Mouse (Mus musculus): ENCODE results near the gene Anapc11. TPM values are rescaled to one million over a fixed set of nuclear protein-coding genes. Genes with fewer than 3 reads are reported as not detected.
A peak's percentile ranks its signal among the peaks of the same experiment; 100 is the strongest.

The Anapc11 gene
- total RNA-seq, 2 experiments from 2014 or later, result 54.0 to 55.6 TPM

GRCm38 (mm10) chr11:120633520-120634343, 35.5 kb downstream of the Anapc11 start, which contains the start of gene Mafg:
TSS of gene Mafg (minus strand) at chr11:120633600.
- DNase-seq, result peak; percentile 93
- intact Hi-C loops (cut with DNase I; ENCODE audit: low total_unique reads), result no loop called here

- intact Hi-C loops (cut with DNase I; ENCODE audit: low total_unique reads), result no loop called here
- no peak for DNase-seq
These were observed 36.6 kb downstream of the Anapc11 start for GRCm38 (mm10) chr11:120634810-120635209.

- no peak for DNase-seq
- intact Hi-C loops (cut with DNase I; ENCODE audit: low total_unique reads), result no loop called here
These were observed 43.0 kb downstream of the Anapc11 start for GRCm38 (mm10) chr11:120641255-120641654.

- intact Hi-C loops (cut with DNase I; ENCODE audit: low total_unique reads), result no loop called here
- DNase-seq, result no peak
These were observed 43.6 kb downstream of the Anapc11 start for GRCm38 (mm10) chr11:120641869-120642268.

- intact Hi-C loops (cut with DNase I; ENCODE audit: low total_unique reads), result no loop called here
These were observed 44.8 kb downstream of the Anapc11 start for GRCm38 (mm10) chr11:120642939-120643600.

GRCm38 (mm10) chr11:120643601-120643987, 45.4 kb downstream of the Anapc11 start, which contains the start of gene Pycr1:
TSS of gene Pycr1 (minus strand) at chr11:120643769.
- DNase-seq, result peak; percentile 94
- intact Hi-C loops (cut with DNase I; ENCODE audit: low total_unique reads), result no loop called here

More at GRCm38 (mm10) chr11:120642939-120643600, 44.8 kb downstream of the Anapc11 start:
- no peak for DNase-seq

GRCm38 (mm10) chr11:120647047-120647830, 49.0 kb downstream of the Anapc11 start:
- DNase-seq, result no peak
- intact Hi-C loops (cut with DNase I; ENCODE audit: low total_unique reads), result no loop called here

- no peak for DNase-seq
- intact Hi-C loops (cut with DNase I; ENCODE audit: low total_unique reads), result no loop called here
These were observed 49.8 kb downstream of the Anapc11 start, which contains the start of gene Myadml2 for GRCm38 (mm10) chr11:120648001-120648476. TSS of gene Myadml2 (minus strand) at chr11:120648158.

GRCm38 (mm10) chr11:120651872-120652271, 53.7 kb downstream of the Anapc11 start:
- no peak for DNase-seq
- intact Hi-C loops (cut with DNase I; ENCODE audit: low total_unique reads), result no loop called here

- intact Hi-C loops (cut with DNase I; ENCODE audit: low total_unique reads), result no loop called here
- no peak for DNase-seq
These were observed 56.5 kb downstream of the Anapc11 start for GRCm38 (mm10) chr11:120654741-120655140.

GRCm38 (mm10) chr11:120657301-120657700, 59.1 kb downstream of the Anapc11 start:
- intact Hi-C loops (cut with DNase I; ENCODE audit: low total_unique reads), result no loop called here
- DNase-seq, result no peak

Small RNA genes lying within 50 kb of the gene (microRNA-seq; reads per million reads assigned to microRNA genes)
- 0 reads per million in 2 experiments for gene Mir6936

Other genes starting within 250 kb of the Anapc11 start
- 100 to 1,000 TPM; 308 to 391 TPM for gene Actg1, start 249.9 kb upstream of the Anapc11 start, total RNA-seq (2021)
- gene Fscn2, start 236.9 kb upstream of the Anapc11 start, total RNA-seq (2021), result under 1 TPM; 0.16 to 0.39 TPM
- 10 to 100 TPM; 11.2 to 16.0 TPM for gene Faap100, start 219.7 kb upstream of the Anapc11 start, total RNA-seq (2021)
- gene Nploc4, start 160.7 kb upstream of the Anapc11 start, total RNA-seq (2021), result 10 to 100 TPM; 55.1 to 61.7 TPM
- not detected for gene Tspan10, start 155.8 kb upstream of the Anapc11 start, total RNA-seq (2021)
- under 1 TPM; 0.16 to 0.35 TPM for gene Pde6g, start 144.9 kb upstream of the Anapc11 start, total RNA-seq (2021)
- gene Oxld1, start 140.4 kb upstream of the Anapc11 start, total RNA-seq (2021), result 10 to 100 TPM; 26.5 to 29.0 TPM
- 1 to 10 TPM; 4.3 to 5.3 TPM for gene Ccdc137, start 140.3 kb upstream of the Anapc11 start, total RNA-seq (2021)
- 10 to 100 TPM; 11.4 to 11.8 TPM for gene Arl16, start 130.8 kb upstream of the Anapc11 start, total RNA-seq (2021)
- gene Mrpl12, start 113.8 kb upstream of the Anapc11 start, total RNA-seq (2021), result 100 to 1,000 TPM; 133 to 143 TPM
- gene Slc25a10, start 106.6 kb upstream of the Anapc11 start, total RNA-seq (2021), result 1 to 10 TPM; 5.1 to 7.0 TPM
- gene Gcgr, start 67.7 kb upstream of the Anapc11 start, total RNA-seq (2021), result under 1 TPM in 1 of 2 experiments, not detected in 1; 0.38 TPM
- gene Mcrip1, start 48.7 kb upstream of the Anapc11 start, total RNA-seq (2021), result 10 to 100 TPM; 31.1 to 33.3 TPM
- 100 to 1,000 TPM; 159 to 234 TPM for gene Ppp1r27, start 47.3 kb upstream of the Anapc11 start, total RNA-seq (2021)
- gene P4hb, start 25.2 kb upstream of the Anapc11 start, total RNA-seq (2021), result 100 to 1,000 TPM; 264 to 301 TPM
- 100 to 1,000 TPM; 118 to 144 TPM for gene Arhgdia, start 16.8 kb upstream of the Anapc11 start, total RNA-seq (2021)
- 10 to 100 TPM; 44.6 to 60.9 TPM for gene Alyref, start 56 bp upstream of the Anapc11 start, total RNA-seq (2021)
- not detected for gene Npb, start 10.1 kb downstream of the Anapc11 start, total RNA-seq (2021)
- 10 to 100 TPM; 25.7 to 25.8 TPM for gene Pcyt2, start 19.5 kb downstream of the Anapc11 start, total RNA-seq (2021)
- 1 to 10 TPM; 5.2 to 5.4 TPM for gene Sirt7, start 26.8 kb downstream of the Anapc11 start, total RNA-seq (2021)
- 10 to 100 TPM; 29.9 to 33.1 TPM for gene Mafg, start 35.2 kb downstream of the Anapc11 start, total RNA-seq (2021)
- 10 to 100 TPM; 10.3 to 13.3 TPM for gene Pycr1, start 45.3 kb downstream of the Anapc11 start, total RNA-seq (2021)
- 100 to 1,000 TPM; 111 to 136 TPM for gene Myadml2, start 49.7 kb downstream of the Anapc11 start, total RNA-seq (2021)
- under 1 TPM in 1 of 2 experiments, not detected in 1; 0.39 TPM for gene Notum, start 62.8 kb downstream of the Anapc11 start, total RNA-seq (2021)
- gene Aspscr1, start 74.6 kb downstream of the Anapc11 start, total RNA-seq (2021), result 10 to 100 TPM; 25.0 to 26.9 TPM
- 10 to 100 TPM; 25.7 to 33.3 TPM for gene Cenpx, start 115.3 kb downstream of the Anapc11 start, total RNA-seq (2021)
- 1 to 10 TPM; 5.2 to 5.4 TPM for gene Lrrc45, start 115.5 kb downstream of the Anapc11 start, total RNA-seq (2021)
- gene Rac3, start 123.0 kb downstream of the Anapc11 start, total RNA-seq (2021), result 1 to 10 TPM; 1.5 to 1.9 TPM
- gene Dcxr, start 128.9 kb downstream of the Anapc11 start, total RNA-seq (2021), result 1 to 10 TPM; 5.4 to 6.2 TPM
- gene Cbr2, start 133.7 kb downstream of the Anapc11 start, total RNA-seq (2021), result 10 to 100 TPM; 10.6 to 14.4 TPM
- gene Hmga1b, start 164.4 kb downstream of the Anapc11 start, total RNA-seq (2021), result 10 to 100 TPM; 12.4 to 14.6 TPM
- gene Rfng, start 185.8 kb downstream of the Anapc11 start, total RNA-seq (2021), result 1 to 10 TPM; 6.7 to 7.9 TPM
- gene Gps1, start 185.9 kb downstream of the Anapc11 start, total RNA-seq (2021), result 10 to 100 TPM; 49.5 to 51.8 TPM
- 10 to 100 TPM; 35.2 to 37.4 TPM for gene Dus1l, start 198.0 kb downstream of the Anapc11 start, total RNA-seq (2021)
- 10 to 100 TPM; 13.9 to 19.4 TPM for gene Fasn, start 226.1 kb downstream of the Anapc11 start, total RNA-seq (2021)